Mouse (Mus musculus) spleen, adult 2 months (tissue): ENCODE results near the gene Tsc22d1.

Experiments used
- CTCF ChIP-seq: fragments of 200-500 bp; IDR thresholded peaks from 2 replicates; pipeline ENCODE4 v1.5.1; 2011; ENCODE audit warnings: mild to moderate bottlenecking, inconsistent platforms; ENCODE audit not compliant: insufficient read depth, insufficient read length, insufficient replicate concordance; ENCODE audit errors: extremely low read depth
- POLR2A ChIP-seq: fragments of 200-500 bp; IDR thresholded peaks from 2 replicates; pipeline ENCODE4 v1.6.1; 2011; ENCODE audit warnings: low read depth, low read length, inconsistent platforms

DNA sequence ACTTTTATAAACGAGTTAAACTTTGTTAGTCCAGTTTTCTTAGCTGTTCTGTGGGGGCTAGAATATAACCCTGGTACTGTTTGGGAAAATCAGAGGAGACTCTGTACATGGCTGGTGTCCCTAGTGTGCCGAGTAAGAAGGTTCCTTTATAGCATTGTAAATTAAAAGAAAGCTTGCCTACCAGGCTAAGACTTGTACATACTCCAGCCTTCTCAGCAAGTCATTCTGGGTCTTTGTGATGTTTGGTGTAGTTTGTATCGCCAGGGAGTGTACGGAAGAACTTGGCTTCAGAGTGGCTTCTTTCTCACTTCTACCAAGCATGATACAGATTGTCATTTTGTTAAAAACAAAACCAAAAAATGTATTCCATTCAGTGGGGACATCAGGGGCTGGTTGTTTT lies 17.2 kb downstream of the Tsc22d1 start:
- TF ChIP-seq CTCF (no peak), POLR2A (no peak)
